Comparison of ENCODE assay signal across 9 mouse cellular contexts in genomic region chr4:87570470-87570891, GRCm38 (mm10).
DNase-seq lines count a peak whose midpoint lies in the region; ATAC-seq lines count a peak whose summit lies in the region.
"Had no signal": no experiment of that assay in that cellular context is flagged by ENCODE, and none has a peak within 500 bp of the region (broad histone marks: within the 10 kb centered on the region; RNA-seq: fewer than 3 reads in every experiment).

No protein-coding gene starts in this region.

- H3K36me3 ChIP-seq in midbrain, embryonic 13.5 days = no peaks in the 10 kb centered on the region
- H3K36me3 ChIP-seq in midbrain, embryonic 11.5 days (ENCODE audit: control insufficient read depth, insufficient read depth, low read length) = no peaks in the 10 kb centered on the region

- no peak overlapping the region for H3K9ac ChIP-seq in midbrain, embryonic 13.5 days (replicated peaks)
- H3K9ac ChIP-seq in midbrain, embryonic 11.5 days (ENCODE audit: low read length) = no peak overlapping the region

- H3K9me3 ChIP-seq in midbrain, embryonic 13.5 days = no peaks in the 10 kb centered on the region
- H3K9me3 ChIP-seq in midbrain, embryonic 11.5 days (ENCODE audit: control insufficient read depth, low read length) = no peaks in the 10 kb centered on the region

- no peaks in the 10 kb centered on the region for H3K4me1 ChIP-seq in midbrain, embryonic 13.5 days (replicated peaks)
- no peaks in the 10 kb centered on the region for H3K4me1 ChIP-seq in midbrain, embryonic 11.5 days (ENCODE audit: control insufficient read depth, insufficient read depth, low read length)

- no peak overlapping the region for H3K4me3 ChIP-seq in midbrain, embryonic 13.5 days (replicated peaks)
- no peak overlapping the region for H3K4me3 ChIP-seq in midbrain, embryonic 11.5 days (ENCODE audit: low read depth, low read length)

- no peaks in the 10 kb centered on the region for H3K27me3 ChIP-seq in midbrain, embryonic 13.5 days
- H3K27me3 ChIP-seq in midbrain, embryonic 11.5 days (ENCODE audit: control insufficient read depth, insufficient read depth, low read length) = no peaks in the 10 kb centered on the region

- H3K4me2 ChIP-seq in midbrain, embryonic 13.5 days (replicated peaks) = no peak overlapping the region
- H3K4me2 ChIP-seq in midbrain, embryonic 11.5 days = no peak overlapping the region

- H3K27ac ChIP-seq in midbrain, embryonic 13.5 days = 0 out of 2 replicates have a peak overlapping the region, but pooled peaks have one; percentile 15
- no peak overlapping the region for H3K27ac ChIP-seq in midbrain, embryonic 11.5 days (ENCODE audit: low read depth, low read length)
- H3K27ac ChIP-seq: kidney, postnatal 0 days had no signal

- 79% methylated on average over 13 of the region's 13 CpGs for WGBS in midbrain, embryonic 13.5 days
- 83% methylated on average over 13 of the region's 13 CpGs for WGBS in midbrain, embryonic 11.5 days

- peak; percentile 0 for DNase-seq in cerebellum, adult 11 months
- DNase-seq in midbrain, embryonic 11.5 days (ENCODE audit: low spot score, missing footprints) = no peak
- peak; percentile 36 to 40 for DNase-seq in layer of hippocampus, postnatal 36 days
- peak; percentile 26 for DNase-seq in neural tube, embryonic 10.5 days (ENCODE audit: extremely low spot score, low spot score)
- no peak for DNase-seq in thymus, postnatal 25 days
- no peak for DNase-seq in adrenal gland, adult 8-10 months

- ATAC-seq in cerebellum, adult (ENCODE audit: insufficient number of reproducible peaks, low FRiP score, low TSS enrichment) = no peak
- ATAC-seq in midbrain, embryonic 13.5 days = peak; percentile 65
- ATAC-seq in midbrain, embryonic 11.5 days (ENCODE audit: low FRiP score) = no peak

Comparison
In these comparisons a context has a peak if more than half of its experiments do, and no peak if none do; other contexts are left out.
1. DNase-seq: peak in cerebellum, adult 11 months (single experiment), layer of hippocampus, postnatal 36 days (2 of 2) and neural tube, embryonic 10.5 days (single experiment); none in midbrain, embryonic 11.5 days (single experiment), thymus, postnatal 25 days (single experiment) and adrenal gland, adult 8-10 months (single experiment).